Mouse (Mus musculus): ENCODE measurements around the gene 1110012L19Rik.
"Not testable (repeated sequence)": the region's sequence is repeated elsewhere in the genome, so short reads cannot be mapped to it uniquely, and the experiment has no call there.

Gene 1110012L19Rik

DNA sequence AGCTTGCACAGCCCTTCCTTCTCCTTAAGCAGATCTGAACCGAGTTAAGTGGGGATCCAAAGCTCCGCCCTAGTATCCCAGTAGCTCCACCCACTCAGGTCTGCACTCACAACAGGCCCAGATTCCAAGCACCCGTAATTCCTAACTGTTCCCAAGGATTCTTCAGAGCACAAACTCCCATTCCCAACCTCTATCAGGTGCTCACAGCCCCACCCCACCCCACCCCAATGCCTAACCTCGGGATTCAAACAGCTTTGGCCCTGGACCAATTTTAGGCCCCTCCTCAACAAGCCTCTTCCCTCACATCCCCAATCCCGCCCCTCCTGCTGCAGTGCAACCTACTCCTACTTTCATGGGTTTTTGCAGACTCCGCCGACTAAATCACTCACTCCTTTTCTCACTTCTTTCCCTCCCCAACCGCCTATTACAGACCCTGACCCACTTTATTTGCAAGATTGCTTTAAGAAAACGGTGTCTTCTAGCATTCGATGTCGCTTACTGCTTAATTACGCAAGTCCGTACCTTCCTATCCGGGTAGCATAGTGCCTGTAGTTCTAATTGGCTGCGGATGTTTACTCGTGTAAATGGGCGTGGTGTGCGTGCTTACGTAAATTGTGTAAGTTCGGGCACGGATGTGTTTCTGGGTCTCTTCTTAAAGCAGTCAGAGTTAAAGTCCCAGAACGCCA is at the start of gene 1110012L19Rik:
1110012L19Rik (plus strand) TSS at position 602 of the 686 bp plus-strand sequence.
- in situ Hi-C loops (cut with MboI; ENCODE audit: low pct_unique_long_range_greater_than_20kb in 1 of 2, low sequenced_read_pairs in 2 of 2, unreplicated experiment in 1 of 2) = no loop called here

GRCm38 (mm10) chrX:70362985-70363384 is 22.7 kb upstream of the 1110012L19Rik start:
- in situ Hi-C loops (cut with MboI; ENCODE audit: low pct_unique_long_range_greater_than_20kb in 1 of 2, low sequenced_read_pairs in 2 of 2, unreplicated experiment in 1 of 2) = loop anchor here (10.0 to 25.0 kb wide), 2 partner anchors 112 to 199 kb away; partner anchors contain the start of gene Tmem185a (in 1 of the 2)

DNA sequence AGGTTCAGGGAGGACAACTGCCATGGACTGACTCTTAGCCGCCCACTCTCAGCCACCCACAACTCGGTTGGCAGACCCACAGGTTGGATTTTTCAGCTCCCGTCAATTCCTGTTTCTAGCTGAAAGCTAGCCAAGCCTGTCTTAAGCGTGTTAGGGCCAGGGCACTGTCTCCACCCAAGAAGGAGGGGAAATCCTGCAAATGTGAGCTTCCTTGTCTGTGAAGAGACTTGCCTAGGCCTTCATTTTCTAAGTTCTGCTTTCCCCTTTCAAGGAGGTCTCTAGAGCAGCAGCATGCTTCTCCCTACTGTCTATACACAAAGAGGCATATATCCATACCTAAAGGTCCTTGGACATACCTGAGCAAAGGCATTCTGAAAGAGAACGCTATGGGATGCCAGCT is 22.2 kb upstream of the 1110012L19Rik start:
- in situ Hi-C loops (cut with MboI; ENCODE audit: low pct_unique_long_range_greater_than_20kb in 1 of 2, low sequenced_read_pairs in 2 of 2, unreplicated experiment in 1 of 2) = loop anchor here (10.0 to 25.0 kb wide), 2 partner anchors 111 to 199 kb away; partner anchors contain the start of gene Tmem185a (in 1 of the 2)

- in situ Hi-C loops (cut with MboI; ENCODE audit: low pct_unique_long_range_greater_than_20kb in 1 of 2, low sequenced_read_pairs in 2 of 2, unreplicated experiment in 1 of 2) = loop anchor here (10.0 to 25.0 kb wide), 2 partner anchors 111 to 198 kb away; partner anchors contain the start of gene Tmem185a (in 1 of the 2)
Measured at GRCm38 (mm10) chrX:70364202-70364601, 21.5 kb upstream of the 1110012L19Rik start.

DNA sequence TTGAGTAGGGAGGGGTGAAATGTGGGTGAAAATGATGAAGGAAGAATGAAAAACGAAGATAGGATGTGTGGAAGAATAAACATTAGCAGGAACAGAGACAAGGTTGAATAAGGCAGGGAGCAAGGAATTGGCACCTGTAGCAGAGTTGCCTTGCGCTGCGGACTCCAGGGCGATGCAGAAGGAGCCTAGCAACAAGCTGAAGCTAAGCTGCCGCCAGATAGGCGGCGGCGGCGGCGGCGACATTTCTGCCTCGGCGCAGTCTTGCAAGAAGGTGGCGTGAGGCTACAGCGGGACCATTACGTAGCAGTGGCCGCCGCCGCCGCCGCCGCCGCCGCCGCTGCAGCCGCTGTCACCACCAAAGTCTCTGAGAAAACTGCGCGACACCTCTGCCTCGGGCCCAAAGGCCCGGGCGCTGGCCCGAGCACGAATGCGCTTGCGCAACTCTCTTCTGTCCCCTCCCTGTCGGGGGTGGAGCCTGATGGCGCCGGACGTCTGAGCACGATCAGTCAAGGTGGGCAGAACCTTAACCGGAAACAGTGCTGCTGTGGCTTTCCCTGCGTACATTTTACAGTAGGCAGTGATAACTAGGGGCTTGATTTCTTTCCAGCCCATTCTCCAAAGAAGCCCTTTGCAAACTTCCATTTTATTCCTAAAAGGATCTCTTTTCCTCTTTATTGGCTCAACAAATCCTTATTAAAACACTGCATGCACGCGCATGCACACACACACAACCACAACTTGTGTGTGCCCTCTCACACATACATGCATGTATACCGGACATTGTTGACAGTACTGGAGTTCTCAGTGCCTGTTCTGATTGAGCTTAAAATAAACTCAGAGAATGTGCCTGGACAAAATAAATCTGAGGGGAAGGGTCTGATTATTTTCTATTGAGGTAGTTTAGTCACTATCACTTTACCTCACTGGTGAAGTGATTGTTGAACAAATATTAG is 20.7 kb upstream of the 1110012L19Rik start, which contains the start of gene Ids:
Ids (minus strand) TSS at position 424 of the 953 bp plus-strand sequence.
- in situ Hi-C loops (cut with MboI; ENCODE audit: low pct_unique_long_range_greater_than_20kb in 1 of 2, low sequenced_read_pairs in 2 of 2, unreplicated experiment in 1 of 2) = loop anchor here (5.0 to 25.0 kb wide), 3 partner anchors 110 to 212 kb away; partner anchors contain the start of gene Tmem185a (in 1 of the 2)

GRCm38 (mm10) chrX:70369758-70370157 is 15.9 kb upstream of the 1110012L19Rik start:
- in situ Hi-C loops (cut with MboI; ENCODE audit: low pct_unique_long_range_greater_than_20kb in 1 of 2, low sequenced_read_pairs in 2 of 2, unreplicated experiment in 1 of 2) = loop anchor here (5.0 to 25.0 kb wide), 3 partner anchors 105 to 208 kb away; partner anchors contain the start of gene Tmem185a (in 1 of the 2)

- in situ Hi-C loops (cut with MboI; ENCODE audit: low pct_unique_long_range_greater_than_20kb in 1 of 2, low sequenced_read_pairs in 2 of 2, unreplicated experiment in 1 of 2) = loop anchor here in 1 of 2 experiments (25.0 kb wide), 1 partner anchor 188 kb away; no protein-coding TSS in a partner anchor
Measured at GRCm38 (mm10) chrX:70374469-70375110, 11.1 kb upstream of the 1110012L19Rik start.

- in situ Hi-C loops (cut with MboI; ENCODE audit: low pct_unique_long_range_greater_than_20kb in 1 of 2, low sequenced_read_pairs in 2 of 2, unreplicated experiment in 1 of 2) = no loop called here
Measured at GRCm38 (mm10) chrX:70384917-70385275, 781 bp upstream of the 1110012L19Rik start.

DNA sequence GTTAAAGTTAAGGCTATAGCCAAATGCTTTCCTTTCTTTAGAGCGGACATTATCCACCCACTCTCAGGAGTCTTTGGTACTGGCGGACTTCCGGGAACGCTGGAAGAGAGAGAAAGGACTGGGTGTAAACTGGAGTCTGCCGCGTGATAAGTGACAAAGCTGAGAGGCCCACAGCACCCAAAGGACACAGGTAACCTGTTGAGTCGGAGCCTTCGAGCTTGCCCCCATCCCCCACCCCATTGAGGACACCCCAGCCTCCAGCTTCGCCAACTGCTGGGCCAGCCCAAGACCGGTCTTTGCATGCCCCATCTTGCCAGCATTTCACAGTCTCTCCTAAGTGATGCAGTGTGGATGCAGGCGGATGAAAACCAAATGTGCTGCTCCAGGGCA is 280 bp downstream of the 1110012L19Rik start:
- in situ Hi-C loops (cut with MboI; ENCODE audit: low pct_unique_long_range_greater_than_20kb in 1 of 2, low sequenced_read_pairs in 2 of 2, unreplicated experiment in 1 of 2) = no loop called here

- in situ Hi-C loops (cut with MboI; ENCODE audit: low pct_unique_long_range_greater_than_20kb in 1 of 2, low sequenced_read_pairs in 2 of 2, unreplicated experiment in 1 of 2) = not testable (repeated sequence)
Measured at GRCm38 (mm10) chrX:70392636-70393035, 7.0 kb downstream of the 1110012L19Rik start.

GRCm38 (mm10) chrX:70425473-70425872 is 39.8 kb downstream of the 1110012L19Rik start:
- in situ Hi-C loops (cut with MboI; ENCODE audit: low pct_unique_long_range_greater_than_20kb in 1 of 2, low sequenced_read_pairs in 2 of 2, unreplicated experiment in 1 of 2) = not testable (repeated sequence)
